Mouse (Mus musculus) liver, adult 2 months (tissue): Measurements from ENCODE around the gene Spink4.

Source experiments
- CTCF ChIP-seq: fragments of 200-500 bp; IDR thresholded peaks from 2 replicates; pipeline ENCODE4 v1.5.1; 2011; ENCODE audit warnings: low read depth, low read length, control low read depth
- POLR2A ChIP-seq: fragments of 200-500 bp; IDR thresholded peaks from 2 replicates; pipeline ENCODE4 v1.6.1; 2011; ENCODE audit warnings: low read length, control low read depth; ENCODE audit not compliant: insufficient read depth; ENCODE audit errors: extremely low read depth

DNA sequence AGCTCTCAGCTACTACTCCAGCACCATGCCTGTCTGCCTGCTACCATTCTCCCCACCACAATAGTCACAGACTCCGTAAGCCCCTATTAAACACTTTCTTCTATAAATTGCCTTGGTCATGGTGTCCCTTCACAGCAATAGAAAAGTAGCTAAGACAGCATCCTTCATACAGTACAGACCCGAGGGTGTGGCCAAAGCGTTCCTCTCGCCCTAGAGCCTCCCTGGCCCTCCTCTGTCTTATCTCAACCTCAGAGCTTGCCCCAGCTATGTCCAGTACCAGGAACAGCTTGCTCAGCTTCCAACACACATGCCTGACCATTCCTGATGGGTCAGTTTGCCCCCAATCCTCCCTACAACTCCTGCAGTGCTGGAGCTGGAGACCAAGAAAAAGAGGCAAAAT lies 19.2 kb upstream of the Spink4 start:
- TF ChIP-seq CTCF, result no peak
- no peak for TF ChIP-seq POLR2A
